Mouse (Mus musculus): ENCODE results near the gene Zbtb20. TPM values are rescaled to one million over a fixed set of nuclear protein-coding genes. Genes with fewer than 3 reads are reported as not detected.
A peak's percentile ranks its signal among the peaks of the same experiment; 100 is the strongest.

Zbtb20 gene
- polyA plus RNA-seq, 1 experiment from 2014 or later, result 18.8 TPM

- Histone ChIP-seq H3K27ac (no peak overlapping the region), H3K36me3 (no peaks in the 10 kb centered on the region), H3K9ac (no peak overlapping the region), H3K4me2 (replicated peaks) (no peak overlapping the region), H3K4me1 (replicated peaks) (peaks cover 6% of the 10 kb centered on the region; the same call in 1 of the 2 replicates), H3K4me3 (replicated peaks) (no peak overlapping the region), H3K27me3 (replicated peaks) (no peaks in the 10 kb centered on the region), H3K9me3 (no peaks in the 10 kb centered on the region)
- ATAC-seq, result peak; percentile 71
- 45% methylated on average over 7 of the region's 7 CpGs for WGBS
Observed at GRCm38 (mm10) chr16:43574006-43574764, 698.5 kb downstream of the Zbtb20 start.

GRCm38 (mm10) chr16:43575066-43575465 is 699.4 kb downstream of the Zbtb20 start:
- no peaks in the 10 kb centered on the region for H3K27me3 ChIP-seq (replicated peaks)
- H3K36me3 ChIP-seq, result no peaks in the 10 kb centered on the region
- peaks cover 8% of the 10 kb centered on the region; the same call in 1 of the 2 replicates for H3K4me1 ChIP-seq (replicated peaks)
- H3K27ac ChIP-seq, result no peak overlapping the region
- no peak overlapping the region for H3K4me3 ChIP-seq (replicated peaks)
- no peak; the same call in 1 of the 2 replicates for ATAC-seq
- no peak overlapping the region for H3K9ac ChIP-seq
- no peak overlapping the region for H3K4me2 ChIP-seq (replicated peaks)
- no peaks in the 10 kb centered on the region for H3K9me3 ChIP-seq
- 52% methylated on average over 4 of the region's 4 CpGs for WGBS

DNA sequence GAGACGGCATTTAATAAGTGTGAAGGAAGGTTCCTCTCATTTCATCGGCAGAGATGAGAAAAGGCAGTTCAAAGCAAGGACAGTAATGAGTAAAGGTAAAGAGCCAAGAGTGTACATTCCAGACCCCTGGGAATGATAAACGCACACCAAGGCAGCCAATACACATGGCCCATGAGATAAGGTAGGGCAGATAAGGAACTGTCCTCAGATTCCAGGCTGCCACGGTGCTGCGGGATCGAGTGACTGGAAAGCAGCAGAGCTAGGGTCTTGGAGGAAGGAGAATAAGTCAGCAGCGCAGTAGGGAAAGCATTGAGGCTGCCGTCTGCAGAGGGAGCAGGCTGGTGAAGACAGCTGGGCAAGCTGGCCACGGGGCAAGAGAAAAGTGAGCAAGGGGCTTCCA is 699.8 kb downstream of the Zbtb20 start:
- no peaks in the 10 kb centered on the region for H3K9me3 ChIP-seq
- no peak overlapping the region for H3K27ac ChIP-seq
- WGBS, result 22% methylated on average over 9 of the region's 9 CpGs
- H3K27me3 ChIP-seq (replicated peaks), result no peaks in the 10 kb centered on the region
- no peak overlapping the region for H3K9ac ChIP-seq
- peak; percentile 24; the same call in 1 of the 2 replicates for ATAC-seq
- peaks cover 8% of the 10 kb centered on the region; the same call in 1 of the 2 replicates for H3K4me1 ChIP-seq (replicated peaks)
- no peak overlapping the region for H3K4me3 ChIP-seq (replicated peaks)
- no peak overlapping the region for H3K4me2 ChIP-seq (replicated peaks)
- H3K36me3 ChIP-seq, result no peaks in the 10 kb centered on the region

DNA sequence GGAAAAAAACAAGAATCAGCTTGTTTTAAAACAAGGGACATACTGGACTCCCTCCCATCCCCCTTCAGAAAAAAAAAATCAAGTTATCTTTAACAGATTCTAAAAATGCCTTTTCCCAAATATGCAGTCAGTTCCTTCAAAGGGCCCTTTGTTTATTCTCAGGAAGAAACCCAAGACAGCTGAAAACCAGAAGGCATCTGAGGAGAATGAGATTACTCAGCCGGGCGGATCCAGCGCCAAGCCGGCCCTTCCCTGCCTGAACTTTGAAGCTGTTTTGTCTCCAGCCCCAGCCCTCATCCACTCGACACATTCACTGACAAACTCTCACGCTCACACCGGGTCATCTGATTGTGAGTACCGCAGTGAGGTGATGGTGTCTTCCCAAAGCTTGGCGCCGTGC is 701.7 kb downstream of the Zbtb20 start:
- Histone ChIP-seq H3K36me3 (no peaks in the 10 kb centered on the region), H3K9me3 (no peaks in the 10 kb centered on the region), H3K27me3 (replicated peaks) (no peaks in the 10 kb centered on the region), H3K27ac (peak overlapping the region; percentile 36; the same call in 1 of the 2 replicates), H3K9ac (no peak overlapping the region), H3K4me1 (replicated peaks) (peaks cover 8% of the 10 kb centered on the region; the same call in 1 of the 2 replicates), H3K4me2 (replicated peaks) (no peak overlapping the region; the same call in 1 of the 2 replicates), H3K4me3 (replicated peaks) (no peak overlapping the region)
- WGBS, result 9% methylated on average over 10 of the region's 10 CpGs
- ATAC-seq, result peak; percentile 66

DNA sequence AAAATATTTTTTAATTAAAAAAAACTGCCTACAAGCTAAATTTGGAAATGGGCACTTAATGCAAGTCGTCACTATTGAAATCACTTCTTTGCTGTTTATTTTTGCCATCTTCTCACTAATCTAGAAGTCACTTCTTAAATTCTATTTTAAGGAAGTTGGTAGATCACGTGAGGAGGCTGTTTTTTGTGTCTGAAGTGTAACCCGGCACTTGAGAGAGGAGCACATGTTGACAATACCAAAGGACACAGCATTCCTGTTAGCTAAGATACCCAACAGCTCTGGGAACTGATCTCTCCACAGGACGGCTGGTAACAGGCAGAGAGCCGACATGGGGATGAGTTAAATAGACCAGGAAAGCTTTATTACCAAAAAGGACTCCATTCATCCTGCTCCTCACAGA is 702.7 kb downstream of the Zbtb20 start:
- no peak overlapping the region for H3K9ac ChIP-seq
- H3K27ac ChIP-seq, result no peak overlapping the region
- 59% methylated on average over 5 of the region's 5 CpGs for WGBS
- H3K36me3 ChIP-seq, result no peaks in the 10 kb centered on the region
- no peak overlapping the region for H3K4me3 ChIP-seq (replicated peaks)
- no peaks in the 10 kb centered on the region for H3K9me3 ChIP-seq
- H3K27me3 ChIP-seq (replicated peaks), result no peaks in the 10 kb centered on the region
- no peak for ATAC-seq
- H3K4me2 ChIP-seq (replicated peaks), result no peak overlapping the region
- H3K4me1 ChIP-seq (replicated peaks), result peaks cover 8% of the 10 kb centered on the region; the same call in 1 of the 2 replicates

- H3K4me2 ChIP-seq (replicated peaks), result no peak overlapping the region
- H3K4me1 ChIP-seq (replicated peaks), result peaks cover 8% of the 10 kb centered on the region; the same call in 1 of the 2 replicates
- H3K27me3 ChIP-seq (replicated peaks), result no peaks in the 10 kb centered on the region
- no peaks in the 10 kb centered on the region for H3K9me3 ChIP-seq
- no peaks in the 10 kb centered on the region for H3K36me3 ChIP-seq
- H3K4me3 ChIP-seq (replicated peaks), result no peak overlapping the region
- 85% methylated on average over 4 of the region's 4 CpGs for WGBS
- no peak for ATAC-seq
- H3K27ac ChIP-seq, result no peak overlapping the region
- H3K9ac ChIP-seq, result no peak overlapping the region
Observed at GRCm38 (mm10) chr16:43579111-43579510, 703.4 kb downstream of the Zbtb20 start.

DNA sequence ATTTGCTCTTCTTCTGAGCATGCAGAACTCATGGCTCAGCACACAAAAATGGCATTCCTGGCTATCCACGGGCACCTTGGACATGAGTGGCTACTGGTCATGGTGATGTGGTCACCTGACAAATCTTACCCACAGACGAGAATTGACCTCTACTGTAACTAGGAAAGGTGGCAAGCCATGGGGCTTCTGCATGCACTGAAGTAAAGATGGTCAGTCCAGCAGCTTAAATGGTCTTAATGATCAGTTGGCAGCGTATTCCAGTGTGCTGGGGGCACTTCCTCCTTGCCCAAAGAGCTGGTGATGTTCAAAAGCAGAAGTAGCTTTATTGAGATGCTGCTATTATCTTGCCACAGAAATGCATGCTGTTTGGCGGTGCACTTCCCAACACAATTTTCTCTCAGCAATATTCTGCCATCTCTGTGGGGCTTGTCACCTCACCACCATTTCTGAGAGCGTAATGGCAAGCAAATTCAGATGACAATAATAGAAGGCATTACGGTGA is 704.7 kb downstream of the Zbtb20 start:
- Histone ChIP-seq H3K4me3 (replicated peaks) (no peak overlapping the region), H3K27me3 (replicated peaks) (no peaks in the 10 kb centered on the region), H3K36me3 (no peaks in the 10 kb centered on the region), H3K4me2 (replicated peaks) (no peak overlapping the region), H3K9ac (no peak overlapping the region), H3K9me3 (no peaks in the 10 kb centered on the region), H3K27ac (no peak overlapping the region), H3K4me1 (replicated peaks) (peaks cover 8% of the 10 kb centered on the region; the same call in 1 of the 2 replicates)
- ATAC-seq, result no peak
- WGBS, result 93% methylated on average over 6 of the region's 6 CpGs

DNA sequence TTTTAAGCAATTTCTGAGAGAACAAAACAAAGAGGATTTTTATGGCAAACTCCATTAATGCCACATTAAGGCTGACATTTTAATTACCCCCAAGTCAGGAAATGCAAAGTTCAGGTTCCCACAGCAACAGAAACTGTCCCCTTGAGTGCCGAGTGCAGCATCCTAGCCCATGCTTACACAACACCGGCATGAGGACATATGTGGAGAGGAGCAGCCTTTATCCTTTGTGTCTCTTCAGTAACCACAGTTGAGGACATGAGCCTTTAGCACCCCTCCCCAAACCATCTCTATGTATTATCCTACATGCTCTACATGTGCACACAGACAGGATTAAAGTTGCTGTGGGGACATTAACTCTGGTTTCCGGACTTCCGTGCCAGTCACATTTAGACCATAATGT is 705.9 kb downstream of the Zbtb20 start:
- ATAC-seq, result no peak
- Histone ChIP-seq H3K27me3 (replicated peaks) (no peaks in the 10 kb centered on the region), H3K4me2 (replicated peaks) (no peak overlapping the region), H3K4me3 (replicated peaks) (no peak overlapping the region), H3K27ac (no peak overlapping the region), H3K9me3 (no peaks in the 10 kb centered on the region), H3K9ac (no peak overlapping the region), H3K4me1 (replicated peaks) (0 out of 2 replicates have a peak, but pooled peaks cover 5% of the 10 kb centered on the region), H3K36me3 (no peaks in the 10 kb centered on the region)
- WGBS, result 76% methylated on average over 4 of the region's 4 CpGs

GRCm38 (mm10) chr16:43586859-43587429 is 711.3 kb downstream of the Zbtb20 start:
- 0 out of 2 replicates have a peak, but pooled peaks have one; percentile 24 for ATAC-seq
- WGBS, result 79% methylated on average over 4 of the region's 4 CpGs
- H3K4me2 ChIP-seq (replicated peaks), result no peak overlapping the region

DNA sequence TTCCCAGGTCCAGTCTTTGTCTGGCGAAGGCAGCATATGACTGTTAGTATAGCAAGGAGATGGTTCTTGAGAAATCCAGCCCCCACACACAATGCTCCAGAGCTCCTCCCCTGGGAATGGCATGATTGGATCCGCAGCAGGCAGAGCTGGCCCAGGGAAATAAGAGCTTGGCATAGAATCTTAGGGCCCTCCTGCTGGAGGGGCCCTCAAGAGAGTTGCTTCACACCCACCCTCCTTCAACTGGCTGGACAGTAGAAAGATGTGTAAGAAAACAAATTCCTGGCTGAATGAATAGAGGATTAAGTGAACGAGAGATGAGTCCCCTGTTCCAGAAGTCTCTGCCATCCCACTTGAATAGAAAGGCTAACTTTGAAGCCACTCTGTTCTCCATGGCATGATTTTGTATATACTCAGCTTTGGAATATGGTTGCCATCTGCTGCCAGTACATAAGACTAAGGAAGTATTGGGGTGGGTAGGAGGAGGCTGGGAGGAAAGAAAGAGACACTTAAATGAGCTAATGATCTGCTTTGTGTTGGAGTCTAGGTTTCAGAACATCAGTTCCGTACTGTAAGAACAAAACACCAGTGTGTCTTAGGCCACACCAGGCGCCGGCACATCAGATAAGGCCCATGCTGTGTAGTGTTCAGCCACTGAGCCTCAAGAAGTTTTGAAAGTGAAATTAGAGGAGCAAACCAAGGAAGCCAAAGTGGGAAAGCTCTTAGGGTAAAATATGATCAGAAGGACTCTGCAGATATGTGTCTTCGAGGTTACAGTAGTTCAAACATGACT is 715.2 kb downstream of the Zbtb20 start:
- Histone ChIP-seq H3K27me3 (replicated peaks) (no peaks in the 10 kb centered on the region), H3K36me3 (no peaks in the 10 kb centered on the region), H3K4me3 (replicated peaks) (no peak overlapping the region), H3K9ac (no peak overlapping the region), H3K27ac (no peak overlapping the region), H3K4me2 (replicated peaks) (no peak overlapping the region), H3K9me3 (no peaks in the 10 kb centered on the region), H3K4me1 (replicated peaks) (no peaks in the 10 kb centered on the region)
- WGBS, result 81% methylated on average over 7 of the region's 7 CpGs
- no peak for ATAC-seq

More at GRCm38 (mm10) chr16:43586859-43587429, 711.3 kb downstream of the Zbtb20 start:
- Histone ChIP-seq H3K4me3 (replicated peaks) (no peak overlapping the region), H3K27ac (no peak overlapping the region), H3K9me3 (no peaks in the 10 kb centered on the region), H3K4me1 (replicated peaks) (no peaks in the 10 kb centered on the region), H3K27me3 (replicated peaks) (no peaks in the 10 kb centered on the region), H3K36me3 (no peaks in the 10 kb centered on the region), H3K9ac (no peak overlapping the region)

DNA sequence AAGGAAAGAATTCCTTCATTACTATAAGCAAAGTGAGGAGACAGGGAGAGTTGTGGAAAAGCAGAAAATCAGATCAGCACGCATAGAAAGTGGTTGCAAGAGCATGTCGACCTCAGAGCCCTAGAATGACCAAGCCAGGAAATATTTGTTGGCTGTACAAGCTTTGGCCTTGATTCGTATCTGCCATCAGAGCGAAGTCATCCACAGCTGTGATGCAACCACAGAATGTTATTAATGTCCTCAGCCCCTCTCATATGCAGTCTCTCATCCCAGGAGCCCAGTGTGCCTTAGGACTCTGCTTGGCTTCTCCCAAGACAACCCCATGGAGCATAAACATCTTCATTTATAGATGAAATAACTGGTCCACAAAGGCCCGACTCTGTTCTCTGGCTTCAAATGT is 716.4 kb downstream of the Zbtb20 start:
- no peaks in the 10 kb centered on the region for H3K27me3 ChIP-seq (replicated peaks)
- H3K4me3 ChIP-seq (replicated peaks), result no peak overlapping the region
- H3K4me2 ChIP-seq (replicated peaks), result no peak overlapping the region
- WGBS, result 57% methylated on average over 5 of the region's 5 CpGs
- no peak overlapping the region for H3K9ac ChIP-seq
- H3K4me1 ChIP-seq (replicated peaks), result no peaks in the 10 kb centered on the region
- no peak overlapping the region for H3K27ac ChIP-seq
- H3K36me3 ChIP-seq, result no peaks in the 10 kb centered on the region
- ATAC-seq, result no peak
- H3K9me3 ChIP-seq, result no peaks in the 10 kb centered on the region

- ATAC-seq, result no peak
- no peak overlapping the region for H3K4me3 ChIP-seq (replicated peaks)
- H3K36me3 ChIP-seq, result no peaks in the 10 kb centered on the region
- no peak overlapping the region for H3K4me2 ChIP-seq (replicated peaks)
- no peak overlapping the region for H3K9ac ChIP-seq
- 4% methylated on average over 1 of the region's 1 CpGs for WGBS
- H3K4me1 ChIP-seq (replicated peaks), result no peaks in the 10 kb centered on the region
- no peaks in the 10 kb centered on the region for H3K9me3 ChIP-seq
- no peaks in the 10 kb centered on the region for H3K27me3 ChIP-seq (replicated peaks)
- no peak overlapping the region for H3K27ac ChIP-seq
Observed at GRCm38 (mm10) chr16:43592801-43593200, 717.1 kb downstream of the Zbtb20 start.

Measured in intestine, embryonic 15.5 days (tissue).